Mouse (Mus musculus): Measurements from ENCODE around the gene Olfr770. TPM values are rescaled to one million over a fixed set of nuclear protein-coding genes. Genes with fewer than 3 reads are reported as not detected.

Gene Olfr770
- polyA plus RNA-seq, 1 experiment from 2014 or later = not detected

Other genes with a start within 250 kb of the Olfr770 start
- 0.16 and 0.22 TPM in 2 replicates for gene Gdf11, start 247.3 kb downstream of the Olfr770 start, polyA plus RNA-seq (2015; fragmentation: Nextera tagmentation; extraction: Ambion mirVana)
- 97.4 and 109 TPM in 2 replicates for gene Cd63, start 238.0 kb downstream of the Olfr770 start, polyA plus RNA-seq (2015; fragmentation: Nextera tagmentation; extraction: Ambion mirVana)
- gene Rdh5, start 216.1 kb downstream of the Olfr770 start, polyA plus RNA-seq (2015; fragmentation: Nextera tagmentation; extraction: Ambion mirVana) = 20.8 and 21.9 TPM in 2 replicates
- 92.8 and 96.6 TPM in 2 replicates for gene Bloc1s1, start 215.0 kb downstream of the Olfr770 start, polyA plus RNA-seq (2015; fragmentation: Nextera tagmentation; extraction: Ambion mirVana)
- gene Itga7, start 205.2 kb downstream of the Olfr770 start, polyA plus RNA-seq (2015; fragmentation: Nextera tagmentation; extraction: Ambion mirVana) = 0.39 and 0.83 TPM in 2 replicates
- gene Mettl7b, start 178.0 kb downstream of the Olfr770 start, polyA plus RNA-seq (2015; fragmentation: Nextera tagmentation; extraction: Ambion mirVana) = 0.22 TPM in 1 of 2 replicates, not detected in the other
- not detected in 2 replicates for gene Olfr9, start 149.6 kb downstream of the Olfr770 start, polyA plus RNA-seq (2015; fragmentation: Nextera tagmentation; extraction: Ambion mirVana)
- not detected in 2 replicates for gene Olfr763, start 128.2 kb downstream of the Olfr770 start, polyA plus RNA-seq (2015; fragmentation: Nextera tagmentation; extraction: Ambion mirVana)
- gene Olfr764-ps1, start 99.1 kb downstream of the Olfr770 start, polyA plus RNA-seq (2015; fragmentation: Nextera tagmentation; extraction: Ambion mirVana) = not detected in 2 replicates
- gene Olfr765, start 89.0 kb downstream of the Olfr770 start, polyA plus RNA-seq (2015; fragmentation: Nextera tagmentation; extraction: Ambion mirVana) = not detected in 2 replicates
- gene Olfr766-ps1, start 70.0 kb downstream of the Olfr770 start, polyA plus RNA-seq (2015; fragmentation: Nextera tagmentation; extraction: Ambion mirVana) = not detected in 2 replicates
- not detected in 2 replicates for gene Olfr767, start 56.1 kb downstream of the Olfr770 start, polyA plus RNA-seq (2015; fragmentation: Nextera tagmentation; extraction: Ambion mirVana)
- gene Olfr768, start 39.6 kb downstream of the Olfr770 start, polyA plus RNA-seq (2015; fragmentation: Nextera tagmentation; extraction: Ambion mirVana) = not detected in 2 replicates
- gene Olfr769, start 21.1 kb downstream of the Olfr770 start, polyA plus RNA-seq (2015; fragmentation: Nextera tagmentation; extraction: Ambion mirVana) = not detected in 2 replicates
- gene Olfr771, start 25.8 kb upstream of the Olfr770 start, polyA plus RNA-seq (2015; fragmentation: Nextera tagmentation; extraction: Ambion mirVana) = not detected in 2 replicates
- not detected in 2 replicates for gene Olfr772, start 38.9 kb upstream of the Olfr770 start, polyA plus RNA-seq (2015; fragmentation: Nextera tagmentation; extraction: Ambion mirVana)
- gene Olfr773, start 48.4 kb upstream of the Olfr770 start, polyA plus RNA-seq (2015; fragmentation: Nextera tagmentation; extraction: Ambion mirVana) = not detected in 2 replicates
- not detected in 2 replicates for gene Olfr774, start 97.2 kb upstream of the Olfr770 start, polyA plus RNA-seq (2015; fragmentation: Nextera tagmentation; extraction: Ambion mirVana)
- not detected in 2 replicates for gene Olfr775, start 109.4 kb upstream of the Olfr770 start, polyA plus RNA-seq (2015; fragmentation: Nextera tagmentation; extraction: Ambion mirVana)
- gene Olfr776, start 120.1 kb upstream of the Olfr770 start, polyA plus RNA-seq (2015; fragmentation: Nextera tagmentation; extraction: Ambion mirVana) = not detected in 2 replicates
- gene Olfr777, start 132.5 kb upstream of the Olfr770 start, polyA plus RNA-seq (2015; fragmentation: Nextera tagmentation; extraction: Ambion mirVana) = not detected in 2 replicates
- not detected in 2 replicates for gene Olfr780, start 179.1 kb upstream of the Olfr770 start, polyA plus RNA-seq (2015; fragmentation: Nextera tagmentation; extraction: Ambion mirVana)
- not detected in 2 replicates for gene Olfr781, start 189.9 kb upstream of the Olfr770 start, polyA plus RNA-seq (2015; fragmentation: Nextera tagmentation; extraction: Ambion mirVana)
- not detected in 2 replicates for gene Olfr782, start 209.9 kb upstream of the Olfr770 start, polyA plus RNA-seq (2015; fragmentation: Nextera tagmentation; extraction: Ambion mirVana)
- gene Olfr784, start 245.1 kb upstream of the Olfr770 start, polyA plus RNA-seq (2015; fragmentation: Nextera tagmentation; extraction: Ambion mirVana) = 0.04 TPM in 1 of 2 replicates, not detected in the other

Data from liver, embryonic 16.5 days (tissue).